Mouse (Mus musculus) bone marrow, adult 2 months (tissue): ENCODE measurements around the gene Masp1.

ENCODE experiments used
- CTCF ChIP-seq: fragments of 200-500 bp; IDR thresholded peaks from 2 replicates; pipeline ENCODE4 v1.5.1; 2011; ENCODE audit warnings: low read length, control low read depth; ENCODE audit not compliant: control insufficient read depth, insufficient read depth
- POLR2A ChIP-seq: fragments of 200-500 bp; IDR thresholded peaks from 2 replicates; pipeline ENCODE4 v1.6.1; 2011; ENCODE audit warnings: low read depth, mild to moderate bottlenecking, control low read depth, low read length, borderline replicate concordance; ENCODE audit not compliant: control insufficient read depth

- TF ChIP-seq CTCF (no peak), POLR2A (no peak)
Measured at GRCm38 (mm10) chr16:23557195-23557594, 36.6 kb upstream of the Masp1 start.
